Mouse (Mus musculus): Measurements from ENCODE around the gene Gli3.

Gene Gli3

DNA sequence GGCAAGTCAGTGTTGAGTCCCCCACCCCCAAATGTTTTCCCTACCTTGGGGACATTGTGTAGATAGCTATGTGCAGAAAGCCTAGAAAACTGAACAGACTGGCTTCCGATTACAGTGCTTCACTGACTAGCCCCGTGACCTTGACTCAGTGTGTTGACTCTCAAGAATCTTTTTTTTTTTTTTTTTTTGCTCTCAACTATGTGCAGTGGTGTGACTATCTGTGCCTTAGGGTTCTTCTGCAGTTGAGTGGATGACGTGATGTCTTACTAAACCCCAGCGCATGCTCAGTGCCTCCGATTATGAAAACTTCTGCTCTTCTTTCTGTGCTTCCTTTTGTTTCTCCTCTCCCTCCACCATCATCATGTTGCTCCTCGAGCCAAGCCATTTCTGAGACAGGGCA, 87.7 kb downstream of the Gli3 start:
- DNase-seq (ENCODE audit: low spot score in 2 of 2): no peak

DNA sequence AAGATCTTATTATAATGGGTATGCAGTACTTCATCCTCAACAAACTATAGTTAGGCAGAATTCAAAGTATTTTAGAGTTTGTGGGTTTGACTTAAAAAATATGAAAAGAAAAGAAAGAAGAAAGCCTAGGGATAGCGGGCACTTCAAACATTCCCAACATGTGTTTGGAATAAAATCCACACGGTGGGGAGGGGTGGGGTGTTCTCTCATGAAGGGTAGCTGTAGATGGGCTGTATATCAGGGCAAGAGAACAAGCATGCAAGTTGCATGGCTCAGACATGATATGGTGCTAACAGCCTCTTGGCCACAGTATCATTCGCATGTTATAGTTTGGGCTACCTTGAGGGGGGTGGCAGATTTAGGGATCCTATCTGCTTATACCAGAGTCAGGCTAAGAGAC, 89.0 kb downstream of the Gli3 start:
- no peak for DNase-seq (ENCODE audit: low spot score in 2 of 2)

GRCm38 (mm10) chr13:15556646-15557098, 93.6 kb downstream of the Gli3 start:
- DNase-seq (ENCODE audit: low spot score in 2 of 2): no peak

DNA sequence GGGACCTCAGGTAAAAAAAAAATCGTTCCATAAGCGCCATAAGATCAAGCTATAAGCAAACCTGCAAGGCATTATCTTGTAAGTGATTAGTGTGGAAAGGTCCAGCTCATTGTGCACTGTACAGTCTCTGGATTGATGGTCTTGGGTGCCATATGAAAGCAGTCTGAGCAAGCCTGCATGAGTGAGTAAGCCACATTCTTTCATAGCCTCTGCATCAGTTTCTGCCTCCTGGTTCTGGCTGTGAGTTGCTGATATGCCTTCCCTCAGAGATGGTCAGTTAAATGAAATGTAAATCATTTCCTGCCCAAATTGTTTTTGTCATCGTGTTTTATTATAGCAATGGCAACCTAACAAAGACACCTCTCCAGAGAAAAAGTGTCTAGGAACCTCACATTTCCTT, 98.4 kb downstream of the Gli3 start:
- DNase-seq (ENCODE audit: low spot score in 2 of 2): no peak

DNA sequence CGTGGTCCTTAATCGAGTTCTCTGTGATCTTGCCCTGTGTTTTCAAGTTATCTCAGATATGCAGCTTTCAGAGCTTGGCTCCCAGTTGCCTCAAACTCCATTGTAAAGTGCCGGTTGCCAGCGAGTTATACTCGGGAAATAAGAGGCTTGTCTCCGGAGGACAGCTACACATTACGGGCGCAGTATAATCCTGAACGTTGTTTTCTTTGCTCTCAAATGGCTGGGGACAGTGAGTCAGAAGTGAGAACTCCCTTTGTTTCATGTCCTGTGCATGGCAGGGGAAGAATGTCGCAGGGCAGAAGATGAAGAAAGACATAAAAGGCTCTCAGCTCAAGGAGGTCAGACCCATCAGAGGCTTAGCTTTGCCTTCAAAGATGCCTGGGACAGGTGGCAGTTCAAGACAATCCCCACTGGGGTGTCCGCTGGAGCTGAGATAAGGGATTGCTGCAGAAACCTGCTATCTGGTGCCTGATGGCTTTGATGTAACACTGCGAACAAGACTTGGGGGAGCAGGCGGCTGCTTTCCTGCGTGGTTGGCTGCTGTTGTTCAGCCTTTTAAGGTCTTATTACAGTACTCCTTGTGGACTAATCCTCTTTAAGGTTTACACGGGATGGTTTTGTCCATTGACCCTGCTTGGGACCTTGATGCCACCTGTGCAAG, 108.0 kb downstream of the Gli3 start:
- no peak for DNase-seq (ENCODE audit: low spot score in 2 of 2)

DNA sequence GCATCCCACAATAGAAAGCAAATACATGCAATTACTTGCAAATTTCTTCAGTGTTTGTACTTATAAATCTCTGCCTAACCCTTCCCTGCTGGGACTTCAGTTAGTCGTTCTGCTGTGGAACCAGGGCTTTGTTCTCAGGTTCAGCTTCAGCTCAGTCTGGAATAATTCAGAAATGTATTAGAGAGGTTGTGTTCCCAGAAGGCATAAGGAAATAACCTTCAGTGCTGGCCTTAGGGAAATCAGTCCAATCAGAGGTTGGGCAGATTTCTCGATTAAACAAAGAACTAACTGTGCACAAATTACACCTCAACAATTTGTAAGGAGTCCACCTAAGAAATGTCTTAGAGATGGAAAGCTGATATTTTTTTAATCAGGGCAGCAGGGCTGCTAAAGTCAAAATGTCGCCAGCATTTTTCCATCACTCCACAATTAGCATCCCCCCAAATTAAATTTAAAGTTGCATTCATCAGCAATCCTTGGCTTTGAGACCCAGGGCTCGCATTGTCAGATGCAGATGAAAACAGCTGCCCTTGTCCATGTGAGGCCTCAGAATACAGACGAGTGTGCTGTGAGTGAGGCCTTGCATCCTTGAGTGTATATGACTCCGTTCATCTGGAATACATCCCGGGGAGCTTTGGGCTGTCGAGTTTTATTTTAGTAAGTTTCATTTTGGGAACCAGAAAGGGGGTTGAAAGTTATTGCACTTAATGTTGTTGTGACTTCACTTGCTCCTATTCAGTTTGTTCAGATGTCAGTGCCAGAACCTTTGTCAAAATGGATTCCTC, 114.3 kb downstream of the Gli3 start:
- no peak for DNase-seq (ENCODE audit: low spot score in 2 of 2)

- no peak for DNase-seq (ENCODE audit: low spot score in 2 of 2)
These were observed 117.4 kb downstream of the Gli3 start for GRCm38 (mm10) chr13:15580458-15580857.

DNA sequence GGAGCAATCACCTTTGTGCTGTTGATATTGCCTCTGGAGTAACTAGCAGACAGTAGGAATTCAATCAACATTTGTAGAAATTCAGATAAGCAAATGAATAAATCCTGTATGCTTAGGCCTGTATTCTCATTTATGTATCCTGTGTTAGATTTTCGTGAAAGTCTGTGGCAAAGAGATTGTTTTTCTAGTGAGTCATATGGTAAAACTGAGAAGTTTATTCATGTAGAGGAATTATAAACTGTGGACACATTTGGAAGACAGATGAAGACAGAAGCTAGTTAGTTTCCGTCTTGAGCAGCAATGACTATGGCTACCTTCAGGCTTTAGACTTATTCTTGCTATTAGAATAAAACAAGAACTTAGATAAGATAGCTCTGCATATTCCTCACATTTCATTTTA, 122.9 kb downstream of the Gli3 start:
- no peak for DNase-seq (ENCODE audit: low spot score in 2 of 2)

DNA sequence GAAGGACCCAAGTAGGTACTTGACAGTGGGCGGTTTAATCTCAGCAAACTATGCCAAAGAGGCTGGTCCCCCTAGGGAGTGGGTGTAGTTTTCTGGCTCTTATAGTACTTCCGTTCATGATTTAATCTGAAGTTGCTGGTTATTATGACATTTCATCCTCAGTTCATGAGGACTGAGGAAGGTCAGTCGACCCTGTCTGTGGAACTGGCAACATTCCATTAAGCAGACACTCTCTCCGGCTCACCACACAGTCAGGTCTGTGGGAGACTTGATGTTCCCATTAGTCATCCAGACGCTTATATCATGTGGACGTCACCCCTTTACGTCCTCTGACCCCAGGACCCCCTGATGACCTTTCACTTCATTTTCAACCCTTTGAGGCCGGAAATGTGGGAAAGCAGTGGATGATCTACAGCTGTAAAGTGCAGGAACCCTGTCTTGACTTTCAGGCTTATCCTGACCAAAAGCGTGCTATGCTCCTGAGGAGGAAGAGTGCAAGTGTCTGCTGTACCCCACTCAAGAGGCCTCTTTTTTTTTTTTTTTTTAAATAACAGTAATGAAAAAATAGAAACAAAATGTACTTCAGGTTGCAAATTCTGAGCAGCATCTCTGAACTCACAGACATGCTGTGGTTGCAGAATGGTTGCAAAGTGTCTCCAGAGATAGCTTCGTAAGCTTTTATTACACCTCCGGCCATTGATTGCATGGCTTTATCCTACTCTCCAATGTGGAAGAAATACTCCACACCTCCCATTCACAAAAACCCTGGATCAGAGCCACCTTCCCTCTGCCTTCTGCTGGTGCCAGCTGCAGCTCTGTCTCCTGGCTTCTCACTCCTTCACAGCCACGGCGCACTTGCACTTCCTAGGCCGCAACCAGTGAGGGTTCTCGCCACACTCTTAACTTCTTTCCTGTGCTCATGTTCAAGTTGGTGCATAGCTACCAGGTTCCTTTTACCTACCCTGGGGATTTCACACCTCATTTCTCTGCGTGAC, 125.5 kb downstream of the Gli3 start:
- DNase-seq (ENCODE audit: low spot score in 2 of 2): no peak

GRCm38 (mm10) chr13:15590326-15590933, 127.4 kb downstream of the Gli3 start:
- no peak for DNase-seq (ENCODE audit: low spot score in 2 of 2)

DNA sequence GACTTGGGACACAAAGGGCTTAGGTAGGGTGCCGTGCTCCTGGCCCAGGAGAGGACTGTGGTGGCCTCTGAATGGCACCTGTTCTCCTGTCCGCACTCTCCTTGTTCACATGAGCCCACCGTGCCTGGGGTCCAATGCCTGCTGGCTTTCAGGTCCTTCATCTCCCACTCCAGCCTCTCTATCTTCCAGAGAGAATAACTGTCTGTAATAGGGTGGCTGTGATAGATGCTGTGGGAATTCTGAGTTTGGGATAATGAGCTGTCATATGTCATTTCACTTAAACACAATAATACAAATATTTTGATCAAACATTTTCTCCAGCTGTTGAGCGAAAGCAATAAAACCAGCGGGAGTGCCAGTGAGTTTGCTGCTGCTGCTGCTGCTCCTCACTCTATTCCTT, 133.6 kb downstream of the Gli3 start:
- DNase-seq (ENCODE audit: low spot score in 2 of 2): no peak

- DNase-seq (ENCODE audit: low spot score in 2 of 2): no peak
These were observed 136.7 kb downstream of the Gli3 start for GRCm38 (mm10) chr13:15599741-15600140.

- no peak for DNase-seq (ENCODE audit: low spot score in 2 of 2)
These were observed 139.1 kb downstream of the Gli3 start for GRCm38 (mm10) chr13:15602161-15602560.

DNA sequence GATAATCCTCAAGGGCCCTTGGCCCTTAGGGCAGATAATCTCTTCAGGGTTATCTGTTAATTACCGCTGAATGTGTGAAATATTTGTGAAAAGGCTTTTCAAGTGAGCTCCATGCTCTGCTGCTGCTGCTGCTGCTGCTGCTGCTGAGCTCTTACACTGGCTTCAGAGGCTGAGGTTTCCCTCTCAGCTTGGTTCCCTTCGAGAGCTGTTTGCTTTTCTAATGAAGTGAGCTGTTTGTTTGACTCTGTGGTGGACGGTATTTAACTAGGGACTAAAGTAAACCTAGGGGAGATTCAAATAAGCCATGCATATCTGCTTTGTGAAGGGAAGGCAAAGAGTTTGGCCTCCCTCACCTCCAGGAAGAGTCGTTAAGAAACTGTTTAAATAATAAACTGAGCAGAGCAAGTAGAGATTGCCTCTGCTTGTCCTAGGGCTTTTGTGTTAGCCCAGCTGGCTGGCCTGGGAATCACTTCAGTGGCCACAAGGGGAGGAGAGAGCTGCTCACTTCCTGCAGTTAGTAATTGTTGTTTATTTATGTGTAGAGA, 139.7 kb downstream of the Gli3 start:
- DNase-seq (ENCODE audit: low spot score in 2 of 2): no peak

DNA sequence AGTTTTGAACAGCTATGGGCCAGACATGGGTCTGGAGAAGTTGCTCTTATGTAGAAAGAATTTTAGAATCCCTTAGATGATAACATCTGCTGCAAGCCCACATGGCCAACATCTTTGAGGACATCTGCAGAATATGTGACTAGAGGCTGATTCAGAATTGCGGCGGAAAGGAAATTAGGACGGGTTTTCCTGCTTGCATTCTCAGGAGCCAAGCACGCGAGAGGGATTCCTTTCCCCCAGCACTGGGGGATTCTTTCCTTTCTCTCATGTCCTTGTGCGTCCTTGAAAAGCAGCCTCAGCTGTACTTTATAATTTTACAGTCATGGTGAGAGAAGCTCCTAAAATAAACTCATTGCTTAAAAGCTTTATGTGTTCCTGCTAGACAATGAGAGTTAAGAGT, 141.0 kb downstream of the Gli3 start:
- DNase-seq (ENCODE audit: low spot score in 2 of 2): no peak

GRCm38 (mm10) chr13:15617423-15617822, 154.4 kb downstream of the Gli3 start:
- DNase-seq (ENCODE audit: low spot score in 2 of 2): no peak

DNA sequence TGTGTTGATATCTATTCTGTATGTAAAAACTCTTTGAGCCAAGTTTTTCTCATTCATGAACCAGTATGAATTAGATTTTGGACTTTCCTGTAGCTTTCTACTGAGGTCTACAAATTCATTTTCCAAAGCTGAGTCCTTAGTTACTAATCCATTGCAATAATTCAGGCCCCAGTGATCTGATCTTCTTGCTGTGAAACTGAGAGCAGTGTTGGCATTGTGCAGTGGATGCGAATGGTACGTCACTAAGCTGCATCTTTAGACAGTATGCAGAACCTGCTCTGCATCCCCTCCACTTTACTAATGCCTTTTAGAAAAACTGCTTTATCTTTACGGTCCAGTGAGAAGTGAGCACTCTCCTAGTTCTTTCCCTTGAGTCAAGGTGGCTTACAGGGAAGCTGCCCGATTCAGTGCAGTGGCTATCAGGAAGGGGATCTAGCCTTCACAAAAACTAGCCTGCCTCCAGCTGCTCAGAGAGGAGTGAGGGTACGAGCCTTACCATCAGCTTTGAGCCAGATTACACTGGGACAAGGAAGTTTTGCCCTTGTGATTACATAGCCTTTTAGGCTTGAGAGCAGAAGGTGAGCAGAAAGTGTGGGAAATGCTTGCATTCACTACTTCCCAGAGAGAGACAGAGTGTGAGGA, 155.1 kb downstream of the Gli3 start:
- DNase-seq (ENCODE audit: low spot score in 2 of 2): no peak

- no peak for DNase-seq (ENCODE audit: low spot score in 2 of 2)
These were observed 158.0 kb downstream of the Gli3 start for GRCm38 (mm10) chr13:15621009-15621408.

DNA sequence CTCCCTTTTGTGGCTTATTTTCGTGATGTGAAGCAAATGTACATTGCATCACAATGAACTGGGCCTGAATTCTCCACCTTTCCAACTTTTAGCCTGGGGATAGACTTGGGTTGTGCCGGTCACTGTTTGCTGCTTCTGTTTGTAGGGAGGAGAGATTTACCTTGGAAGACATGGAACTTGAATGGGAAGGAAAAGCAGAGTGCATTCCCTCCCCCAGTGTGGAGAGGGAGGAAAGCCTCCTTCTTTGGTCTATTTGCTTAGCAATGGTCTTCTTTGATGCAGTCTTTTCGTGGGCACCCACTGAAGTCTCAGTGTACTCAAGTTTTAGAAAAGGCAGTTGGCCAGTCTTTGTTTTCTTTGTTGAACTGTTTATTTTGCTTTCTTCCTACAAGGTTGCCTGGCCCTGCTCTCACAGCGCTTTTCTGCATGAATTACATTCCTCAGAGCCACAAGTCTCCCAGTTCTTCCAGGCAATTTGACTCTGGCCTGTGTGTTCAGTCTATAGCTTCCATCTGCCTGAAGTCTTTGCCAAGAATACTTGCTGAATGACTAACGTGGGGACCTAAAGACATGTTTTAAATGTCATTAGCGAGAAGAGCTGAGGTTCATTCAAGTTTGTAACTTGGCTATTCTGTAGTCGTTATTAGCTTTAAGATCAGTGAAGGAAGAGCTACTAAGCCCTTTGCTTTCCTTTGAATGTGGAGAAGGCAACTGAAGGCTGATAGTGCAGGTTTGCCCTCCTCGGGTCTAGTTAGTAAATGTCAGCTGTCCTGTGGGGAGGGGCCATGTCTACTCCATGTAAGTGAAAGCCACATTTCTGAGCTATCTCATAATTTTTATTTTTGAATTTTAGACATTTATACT, 161.7 kb downstream of the Gli3 start:
- DNase-seq (ENCODE audit: low spot score in 2 of 2): no peak

DNA sequence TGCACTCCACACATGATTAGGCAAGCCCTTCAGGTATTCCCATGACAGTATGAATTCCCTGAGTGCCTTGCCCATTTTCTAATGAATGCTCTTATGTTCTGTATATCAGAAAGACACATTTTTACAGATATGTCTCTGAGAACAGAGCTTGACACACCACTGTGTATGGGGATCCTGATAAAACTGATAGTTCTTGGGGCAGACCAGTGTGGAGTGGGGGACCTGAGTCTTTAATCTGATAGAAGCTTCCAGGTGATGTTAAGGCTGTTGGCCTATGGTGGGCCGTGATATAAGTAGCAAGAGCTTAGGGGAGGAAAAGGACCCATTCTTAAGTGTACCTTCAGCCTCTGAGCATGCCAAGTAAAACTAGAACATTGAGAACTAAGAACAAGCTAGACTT, 178.5 kb downstream of the Gli3 start:
- no peak for DNase-seq (ENCODE audit: low spot score in 2 of 2)
